Mouse (Mus musculus) neural tube, embryonic 15.5 days (tissue): ENCODE measurements around the gene Krt6b. TPM values are rescaled to one million over a fixed set of nuclear protein-coding genes. Genes with fewer than 3 reads are reported as not detected.
"Not testable (repeated sequence)": the region's sequence is repeated elsewhere in the genome, so short reads cannot be mapped to it uniquely, and the experiment has no call there.

Source experiments
- ATAC-seq: fragments of 200-750 bp; cut with Nextera tagmentation; 2 replicates; pipeline ENCODE4 v1.8.0; 2017; ENCODE audit warnings: mild to moderate bottlenecking, moderate TSS enrichment, moderate library complexity; ENCODE audit not compliant: low FRiP score
- H3K27ac ChIP-seq: fragments of 300-500 bp; sonication (generic); replicated peaks from 2 replicates; pipeline ENCODE4 v1.5.1; 2015; ENCODE audit warnings: mild to moderate bottlenecking, inconsistent platforms
- H3K27me3 ChIP-seq: fragments of 300-500 bp; sonication (generic); replicated peaks from 2 replicates; pipeline ENCODE4 v1.6.1; 2015; ENCODE audit warnings: inconsistent platforms
- H3K36me3 ChIP-seq: fragments of 300-500 bp; sonication (generic); 2 replicates; pipeline ENCODE4 v1.6.1; 2015; ENCODE audit warnings: inconsistent platforms
- H3K4me1 ChIP-seq: fragments of 300-500 bp; sonication (generic); 2 replicates; pipeline ENCODE4 v1.6.1; 2015; ENCODE audit warnings: inconsistent platforms
- H3K4me2 ChIP-seq: fragments of 300-500 bp; sonication (generic); 2 replicates; pipeline ENCODE4 v1.6.1; 2015; ENCODE audit warnings: inconsistent platforms, mild to moderate bottlenecking, moderate library complexity
- H3K4me3 ChIP-seq: fragments of 300-500 bp; sonication (generic); replicated peaks from 2 replicates; pipeline ENCODE4 v1.5.1; 2015; ENCODE audit warnings: mild to moderate bottlenecking, inconsistent platforms
- H3K9ac ChIP-seq: fragments of 300-500 bp; sonication (generic); replicated peaks from 2 replicates; pipeline ENCODE4 v1.6.1; 2015; ENCODE audit warnings: mild to moderate bottlenecking, inconsistent platforms
- H3K9me3 ChIP-seq: fragments of 300-500 bp; sonication (generic); replicated peaks from 2 replicates; pipeline ENCODE4 v1.6.1; 2016; ENCODE audit warnings: inconsistent platforms
- WGBS: fragments of 180-500 bp; shearing (Covaris S2); methylation state at CpG from one replicate; pipeline ENCODE4 v1.1.7; 2015; ENCODE audit warnings: mixed read lengths; 5-methylcytosine and 5-hydroxymethylcytosine counted together
- microRNA-seq: library from miRNA; unstranded; fragments of <30 nt; microRNA quantifications from one replicate; pipeline ENCODE4, GENCODE M21; 2017
- polyA plus RNA-seq: library from polyadenylated mRNA; unstranded; fragments of >200 nt; fragmentation: Nextera tagmentation; extraction: Ambion mirVana; gene quantifications from 2 replicates; pipeline ENCODE4 v1.2.1, GENCODE M21; 2015

Krt6b gene
- polyA plus RNA-seq, 1 experiment from 2014 or later: not detected

DNA sequence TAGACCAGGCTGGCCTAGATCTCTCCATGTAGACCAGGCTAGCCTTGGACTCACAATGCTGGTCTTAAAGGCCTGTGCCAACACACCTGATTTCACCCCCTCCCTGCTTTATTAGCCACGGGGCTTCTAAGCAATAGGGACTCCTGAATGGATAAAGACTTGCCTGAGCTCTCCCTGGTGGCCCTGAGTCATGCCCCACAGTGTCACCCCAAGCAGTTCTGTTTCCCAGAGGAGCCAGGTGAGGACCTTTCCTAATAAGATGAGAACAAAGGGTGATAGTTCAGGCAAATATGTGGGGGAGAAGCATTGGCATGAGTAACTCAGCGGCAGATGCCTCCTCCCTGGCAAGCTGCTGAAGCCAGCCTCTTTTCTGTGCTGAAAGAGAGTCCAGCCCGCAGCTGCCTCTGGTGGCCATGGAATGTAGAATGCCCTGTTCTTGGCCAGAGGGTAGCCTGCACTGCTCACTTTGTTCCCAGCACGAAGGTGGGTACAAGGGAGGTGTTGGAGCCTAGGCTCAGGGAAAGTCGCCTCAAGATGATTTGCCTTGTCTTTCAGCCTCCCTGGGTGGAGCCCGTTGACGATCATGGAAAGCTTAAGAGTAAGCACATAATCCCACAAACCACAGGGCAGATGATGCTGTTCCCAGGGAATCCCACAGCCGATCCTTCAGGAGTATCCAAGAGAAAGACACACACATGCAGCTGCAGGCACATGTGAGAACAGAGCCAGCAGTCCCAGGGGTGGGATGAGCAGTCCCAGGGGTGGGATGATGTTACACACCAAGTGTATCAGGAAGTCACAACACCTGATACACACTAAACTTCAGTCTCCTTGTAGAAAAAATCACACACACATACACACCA, 17.5 kb upstream of the Krt6b start:
- no peak for ATAC-seq
- no peaks in the 10 kb centered on the region for H3K4me1 ChIP-seq
- no peaks in the 10 kb centered on the region for H3K9me3 ChIP-seq
- no peak overlapping the region for H3K9ac ChIP-seq
- no peak overlapping the region for H3K4me2 ChIP-seq
- no peaks in the 10 kb centered on the region for H3K36me3 ChIP-seq
- no peak overlapping the region for H3K4me3 ChIP-seq
- 77% methylated on average over 8 of the region's 8 CpGs for WGBS
- H3K27ac ChIP-seq: no peak overlapping the region
- H3K27me3 ChIP-seq: no peaks in the 10 kb centered on the region

DNA sequence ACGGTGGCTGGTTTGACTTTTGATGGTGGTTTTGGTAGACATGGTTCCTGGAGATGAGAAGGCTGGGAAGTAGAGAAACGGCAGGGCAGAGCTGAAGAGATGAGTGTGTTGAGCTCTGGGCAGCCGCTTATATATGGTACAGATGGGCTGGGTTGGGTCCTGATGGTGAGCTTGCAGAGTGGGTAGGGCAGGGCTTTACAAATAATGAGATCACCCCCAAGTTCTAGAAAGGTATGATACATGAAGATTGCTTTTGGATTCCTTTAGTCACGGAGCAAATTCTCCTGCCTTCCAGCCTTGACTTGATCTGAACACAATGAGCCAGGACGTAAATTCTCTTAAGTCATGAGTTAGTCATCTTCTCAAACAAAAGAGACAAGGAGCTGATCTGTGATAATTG, 14.1 kb upstream of the Krt6b start, which contains the start of gene Krt6a:
Gene Krt6a, minus strand, starts transcription at position 101 of the 400 bp plus-strand sequence.
- no peak within 1 kb of the TSS for H3K4me3 ChIP-seq
- 86% methylated on average over 5 of the region's 5 CpGs for WGBS
- H3K4me2 ChIP-seq: no peak within 1 kb of the TSS
- no peak for ATAC-seq
- H3K27me3 ChIP-seq: no peaks in the 10 kb centered on the region
- H3K4me1 ChIP-seq: no peaks in the 10 kb centered on the region
- H3K36me3 ChIP-seq: no peaks in the 10 kb centered on the region
- H3K9me3 ChIP-seq: no peaks in the 10 kb centered on the region
- H3K9ac ChIP-seq: no peak within 1 kb of the TSS
- no peak within 1 kb of the TSS for H3K27ac ChIP-seq

DNA sequence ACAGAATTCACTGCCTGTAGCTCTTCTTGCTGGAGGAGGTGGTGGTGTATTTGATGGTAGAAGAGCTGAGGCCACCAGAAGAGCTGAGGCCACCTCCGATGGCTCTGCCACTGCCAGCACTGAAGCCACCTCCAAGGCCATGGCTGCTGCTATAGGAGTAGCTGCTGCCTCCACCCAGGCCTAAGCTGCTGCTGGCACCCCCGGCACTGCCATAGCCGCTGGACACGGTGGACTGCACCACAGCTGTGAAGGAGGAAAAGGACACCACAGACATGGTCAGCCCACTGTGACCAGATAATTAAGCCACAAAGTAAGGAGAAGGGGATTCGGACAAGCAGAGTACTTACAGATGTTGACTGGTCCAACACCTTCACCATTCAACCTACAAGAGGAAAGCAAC, 10.4 kb upstream of the Krt6b start:
- not testable (repeated sequence) for ATAC-seq, H3K27me3 ChIP-seq, H3K27ac ChIP-seq, H3K4me2 ChIP-seq, H3K9me3 ChIP-seq, H3K4me1 ChIP-seq, H3K9ac ChIP-seq, H3K36me3 ChIP-seq, H3K4me3 ChIP-seq
- 95% methylated on average over 5 of the region's 5 CpGs for WGBS

DNA sequence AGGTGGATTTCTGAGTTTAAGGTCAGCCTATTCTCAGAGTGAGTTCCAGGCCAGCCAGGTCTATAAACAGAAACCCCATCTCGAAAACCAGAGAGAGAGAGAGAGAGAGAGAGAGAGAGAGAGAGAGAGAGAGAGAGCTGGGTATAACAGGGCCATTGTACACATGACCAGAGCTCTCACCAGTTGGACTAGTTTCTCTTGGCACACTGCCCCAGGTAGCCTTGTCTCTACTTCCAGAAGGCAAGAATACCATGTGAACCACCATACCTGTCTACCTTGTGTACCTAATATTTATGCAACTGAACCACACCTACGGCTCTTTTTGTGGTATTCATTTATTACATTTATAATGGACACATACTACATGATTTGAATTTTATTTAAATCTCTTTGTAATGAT, 8.1 kb upstream of the Krt6b start:
- no peak for ATAC-seq
- Histone ChIP-seq H3K27me3 (no peaks in the 10 kb centered on the region), H3K36me3 (no peaks in the 10 kb centered on the region), H3K9ac (no peak overlapping the region), H3K4me1 (no peaks in the 10 kb centered on the region), H3K27ac (no peak overlapping the region), H3K4me2 (no peak overlapping the region), H3K4me3 (no peak overlapping the region), H3K9me3 (no peaks in the 10 kb centered on the region)
- WGBS: 83% methylated on average over 2 of the region's 2 CpGs

DNA sequence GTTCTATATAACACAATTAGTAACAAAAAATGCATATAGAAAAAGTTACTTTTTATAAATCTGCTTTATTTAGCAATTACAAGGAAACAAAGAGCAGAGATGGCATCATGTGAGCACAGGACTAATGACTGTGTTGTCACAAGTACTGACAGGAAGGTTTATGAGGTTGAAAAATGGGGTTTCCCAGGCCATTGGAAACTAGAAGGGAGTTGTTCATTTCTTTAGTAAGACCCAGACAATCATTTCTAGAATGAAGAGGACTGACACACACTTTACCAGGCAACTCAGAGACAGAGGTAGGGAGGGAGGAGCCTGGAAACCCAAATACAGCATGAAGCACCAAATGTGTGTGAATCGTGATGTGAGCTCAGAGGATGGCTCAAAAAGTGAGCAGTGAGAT, 4.1 kb downstream of the Krt6b start:
- WGBS: 81% methylated on average over 1 of the region's 1 CpGs
- Histone ChIP-seq H3K27ac (no peak overlapping the region), H3K36me3 (no peaks in the 10 kb centered on the region), H3K4me1 (no peaks in the 10 kb centered on the region), H3K9me3 (no peaks in the 10 kb centered on the region), H3K4me3 (no peak overlapping the region), H3K4me2 (no peak overlapping the region), H3K9ac (no peak overlapping the region), H3K27me3 (no peaks in the 10 kb centered on the region)
- ATAC-seq: no peak

DNA sequence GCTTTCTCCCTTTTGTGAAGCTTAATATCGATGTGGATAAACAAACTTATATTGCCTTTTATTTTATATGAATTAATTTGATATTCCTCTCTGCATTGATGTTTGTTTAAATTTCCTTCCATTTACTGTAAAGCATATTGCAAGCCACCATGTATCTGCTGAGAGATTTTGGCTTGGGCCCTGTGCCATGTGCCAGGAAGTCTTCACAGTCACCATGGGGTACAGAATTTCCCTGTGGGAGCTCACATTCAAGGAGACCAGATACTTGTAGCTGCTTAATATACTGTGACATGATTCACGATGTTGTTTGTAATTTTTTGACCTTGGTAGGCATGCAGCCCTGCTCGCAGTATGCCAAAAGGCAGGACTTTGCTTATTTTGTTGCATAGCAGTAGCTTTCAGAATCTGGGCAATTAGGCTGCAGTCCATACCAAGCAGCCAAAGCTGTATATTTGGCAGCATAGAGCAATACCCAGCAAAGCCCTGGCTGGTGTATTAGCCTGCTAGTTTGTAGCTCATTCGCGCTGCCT, 27.3 kb downstream of the Krt6b start:
- no peaks in the 10 kb centered on the region for H3K27me3 ChIP-seq
- H3K27ac ChIP-seq: no peak overlapping the region
- ATAC-seq: no peak
- H3K4me3 ChIP-seq: no peak overlapping the region
- no peaks in the 10 kb centered on the region for H3K36me3 ChIP-seq
- no peaks in the 10 kb centered on the region for H3K4me1 ChIP-seq
- no peak overlapping the region for H3K4me2 ChIP-seq
- no peak overlapping the region for H3K9ac ChIP-seq
- no peaks in the 10 kb centered on the region for H3K9me3 ChIP-seq
- 78% methylated on average over 5 of the region's 5 CpGs for WGBS

DNA sequence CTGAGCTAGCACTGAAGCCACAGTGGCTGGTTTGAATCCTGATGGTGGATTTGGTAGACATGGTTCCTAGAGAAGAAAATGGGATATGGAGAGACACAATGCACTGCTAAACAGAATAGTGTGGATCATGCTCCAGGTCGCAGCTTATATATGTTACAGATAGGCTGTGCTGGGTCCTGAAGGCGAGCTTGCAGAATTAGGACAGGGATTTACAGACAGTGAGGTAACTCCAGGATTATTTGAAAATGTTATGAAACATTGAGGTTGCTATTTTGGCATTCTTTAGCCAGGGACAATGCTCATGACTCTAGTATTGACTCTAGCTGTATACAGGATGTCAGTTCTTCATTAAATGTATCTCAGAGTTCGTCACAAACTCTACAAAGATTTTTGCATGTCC, 32.8 kb downstream of the Krt6b start, which contains the start of gene Gm5478:
Gene Gm5478, minus strand, starts transcription at position 101 of the 400 bp plus-strand sequence.
- H3K4me2 ChIP-seq: no peak within 1 kb of the TSS
- H3K36me3 ChIP-seq: no peaks in the 10 kb centered on the region
- no peak within 1 kb of the TSS for H3K27ac ChIP-seq
- no peaks in the 10 kb centered on the region for H3K4me1 ChIP-seq
- H3K9me3 ChIP-seq: no peaks in the 10 kb centered on the region
- H3K9ac ChIP-seq: no peak within 1 kb of the TSS
- H3K4me3 ChIP-seq: no peak within 1 kb of the TSS
- no peak for ATAC-seq
- 86% methylated on average over 3 of the region's 3 CpGs for WGBS
- no peaks in the 10 kb centered on the region for H3K27me3 ChIP-seq

DNA sequence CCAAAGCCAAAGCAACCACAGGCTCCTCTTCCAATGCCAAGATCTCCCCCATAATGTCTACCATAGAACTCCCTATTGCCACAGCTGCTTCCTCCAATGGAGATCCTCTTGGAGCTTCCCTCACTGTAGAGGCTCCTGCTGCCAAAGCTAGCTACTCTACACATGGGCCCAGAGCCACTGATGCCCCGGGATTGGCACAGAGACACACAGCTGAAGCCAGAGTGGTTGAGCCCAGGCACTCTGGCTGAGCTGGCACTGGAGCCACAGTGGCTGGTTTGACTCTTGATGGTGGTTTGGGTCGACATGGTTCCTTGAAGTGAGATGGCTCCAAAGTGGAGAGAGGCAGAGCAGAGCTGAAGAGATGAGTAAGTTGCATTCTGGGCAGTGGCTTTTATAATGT, 52.2 kb downstream of the Krt6b start, which contains the start of gene Gm5414:
Gene Gm5414, minus strand, starts transcription at position 305 of the 400 bp plus-strand sequence.
- H3K9me3 ChIP-seq: no peaks in the 10 kb centered on the region
- ATAC-seq: no peak
- H3K4me2 ChIP-seq: no peak within 1 kb of the TSS
- H3K4me3 ChIP-seq: no peak within 1 kb of the TSS
- no peak within 1 kb of the TSS for H3K9ac ChIP-seq
- H3K4me1 ChIP-seq: no peaks in the 10 kb centered on the region
- no peaks in the 10 kb centered on the region for H3K36me3 ChIP-seq
- WGBS: 73% methylated on average over 2 of the region's 2 CpGs
- no peak within 1 kb of the TSS for H3K27ac ChIP-seq
- H3K27me3 ChIP-seq: no peaks in the 10 kb centered on the region

Small RNAs within 50 kb of the gene (microRNA-seq; reads per million reads assigned to microRNA genes)
- gene Gm44323 (not detected), gene Gm44342 (not detected), gene Gm44383 (not detected), gene Gm44479 (not detected)

Other genes with a start within 250 kb of the Krt6b start
- 0.51 and 0.78 TPM in 2 replicates for gene Krt87, start 241.5 kb downstream of the Krt6b start, polyA plus RNA-seq
- not detected in 2 replicates for gene Krt88, start 232.5 kb downstream of the Krt6b start, polyA plus RNA-seq
- not detected in 2 replicates for gene Krt81, start 216.5 kb downstream of the Krt6b start, polyA plus RNA-seq
- 0.11 TPM in 1 of 2 replicates, not detected in the other for gene Krt86, start 206.8 kb downstream of the Krt6b start, polyA plus RNA-seq
- not detected in 2 replicates for gene Krt83, start 188.8 kb downstream of the Krt6b start, polyA plus RNA-seq
- 0.19 and 0.42 TPM in 2 replicates for gene Gm49425, start 163.0 kb downstream of the Krt6b start, polyA plus RNA-seq
- 0.28 TPM in 1 of 2 replicates, not detected in the other for gene Krt84, start 147.5 kb downstream of the Krt6b start, polyA plus RNA-seq
- not detected in 2 replicates for gene Krt82, start 129.6 kb downstream of the Krt6b start, polyA plus RNA-seq
- 0.06 and 0.12 TPM in 2 replicates for gene Krt90, start 117.3 kb downstream of the Krt6b start, polyA plus RNA-seq
- 0.10 TPM in 1 of 2 replicates, not detected in the other for gene Krt75, start 106.4 kb downstream of the Krt6b start, polyA plus RNA-seq
- gene Gm5414, start 52.1 kb downstream of the Krt6b start, polyA plus RNA-seq: not detected in 2 replicates
- gene Gm5478, start 32.9 kb downstream of the Krt6b start, polyA plus RNA-seq: not detected in 2 replicates
- 0.75 and 1.5 TPM in 2 replicates for gene Krt6a, start 14.0 kb upstream of the Krt6b start, polyA plus RNA-seq
- 0.79 and 37.7 TPM in 2 replicates for gene Krt5, start 32.6 kb upstream of the Krt6b start, polyA plus RNA-seq
- 0.22 and 0.55 TPM in 2 replicates for gene Krt71, start 62.8 kb upstream of the Krt6b start, polyA plus RNA-seq
- 0.11 TPM in 1 of 2 replicates, not detected in the other for gene Krt72, start 106.2 kb upstream of the Krt6b start, polyA plus RNA-seq
- 0.31 and 0.47 TPM in 2 replicates for gene Krt73, start 122.1 kb upstream of the Krt6b start, polyA plus RNA-seq
- gene Krt2, start 137.9 kb upstream of the Krt6b start, polyA plus RNA-seq: not detected in 2 replicates
- gene Krt1, start 170.5 kb upstream of the Krt6b start, polyA plus RNA-seq: 11.9 and 16.9 TPM in 2 replicates
- gene Krt77, start 189.4 kb upstream of the Krt6b start, polyA plus RNA-seq: 0.29 and 0.54 TPM in 2 replicates
- not detected in 2 replicates for gene Krt76, start 212.6 kb upstream of the Krt6b start, polyA plus RNA-seq
- gene Krt4, start 244.4 kb upstream of the Krt6b start, polyA plus RNA-seq: 2.8 and 3.4 TPM in 2 replicates